9 mouse cellular contexts compared by ENCODE assay signal in the genomic region with DNA sequence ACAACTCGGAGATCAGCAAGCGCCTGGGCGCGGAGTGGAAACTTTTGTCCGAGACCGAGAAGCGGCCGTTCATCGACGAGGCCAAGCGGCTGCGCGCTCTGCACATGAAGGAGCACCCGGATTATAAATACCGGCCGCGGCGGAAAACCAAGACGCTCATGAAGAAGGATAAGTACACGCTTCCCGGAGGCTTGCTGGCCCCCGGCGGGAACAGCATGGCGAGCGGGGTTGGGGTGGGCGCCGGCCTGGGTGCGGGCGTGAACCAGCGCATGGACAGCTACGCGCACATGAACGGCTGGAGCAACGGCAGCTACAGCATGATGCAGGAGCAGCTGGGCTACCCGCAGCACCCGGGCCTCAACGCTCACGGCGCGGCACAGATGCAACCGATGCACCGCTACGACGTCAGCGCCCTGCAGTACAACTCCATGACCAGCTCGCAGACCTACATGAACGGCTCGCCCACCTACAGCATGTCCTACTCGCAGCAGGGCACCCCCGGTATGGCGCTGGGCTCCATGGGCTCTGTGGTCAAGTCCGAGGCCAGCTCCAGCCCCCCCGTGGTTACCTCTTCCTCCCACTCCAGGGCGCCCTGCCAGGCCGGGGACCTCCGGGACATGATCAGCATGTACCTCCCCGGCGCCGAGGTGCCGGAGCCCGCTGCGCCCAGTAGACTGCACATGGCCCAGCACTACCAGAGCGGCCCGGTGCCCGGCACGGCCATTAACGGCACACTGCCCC. TPM values are rescaled to one million over a fixed set of nuclear protein-coding genes. Genes with fewer than 3 reads are reported as not detected.
A peak's percentile ranks its signal among the peaks of the same experiment; 100 is the strongest.
DNase-seq lines count a peak whose midpoint lies in the region; ATAC-seq and TF ChIP-seq lines count a peak whose summit lies in the region.
"Had no signal": no experiment of that assay in that cellular context is flagged by ENCODE, and none has a peak within 500 bp of the region (broad histone marks: within the 10 kb centered on the region; RNA-seq: fewer than 3 reads in every experiment).

No protein-coding gene starts in this region.

- no peak for TF ChIP-seq CTCF in gastrocnemius, adult 2 months (IDR thresholded peaks at IDR 0.05)

- under 1% methylated on average over 67 of the region's 67 CpGs for WGBS in forebrain, embryonic 10.5 days
- under 1% methylated on average over 67 of the region's 67 CpGs for WGBS in neural tube, embryonic 13.5 days

- H3K27ac ChIP-seq in gastrocnemius, adult 2 months: no peak overlapping the region
- peak overlapping the region; percentile 99 for H3K27ac ChIP-seq in forebrain, embryonic 10.5 days
- peak overlapping the region; percentile 94 for H3K27ac ChIP-seq in neural tube, embryonic 13.5 days (replicated peaks)

- peaks cover 28% of the 10 kb centered on the region for H3K36me3 ChIP-seq in forebrain, embryonic 10.5 days (replicated peaks)
- H3K36me3 ChIP-seq in neural tube, embryonic 13.5 days: no peaks in the 10 kb centered on the region

- H3K4me1 ChIP-seq in forebrain, embryonic 10.5 days: peaks cover 45% of the 10 kb centered on the region
- peaks cover 43% of the 10 kb centered on the region for H3K4me1 ChIP-seq in neural tube, embryonic 13.5 days (replicated peaks)

- peak; percentile 13; the same call in 1 of the 2 replicates for ATAC-seq in neural tube, embryonic 13.5 days (ENCODE audit: low read depth)

- H3K9ac ChIP-seq in neural tube, embryonic 13.5 days: peak overlapping the region; percentile 80

- H3K9me3 ChIP-seq in forebrain, embryonic 10.5 days: no peaks in the 10 kb centered on the region
- H3K9me3 ChIP-seq in neural tube, embryonic 13.5 days: no peaks in the 10 kb centered on the region

- H3K4me3 ChIP-seq in gastrocnemius, adult 2 months: peak overlapping the region; percentile 66
- H3K4me3 ChIP-seq in forebrain, embryonic 10.5 days: peak overlapping the region; percentile 79
- peak overlapping the region; percentile 55 for H3K4me3 ChIP-seq in neural tube, embryonic 13.5 days

- intact Hi-C loops in gastrocnemius, adult 2 months (cut with DNase I): no loop called here

- H3K27me3 ChIP-seq in forebrain, embryonic 10.5 days (ENCODE audit: poor library complexity, severe bottlenecking): peaks cover 74% of the 10 kb centered on the region
- H3K27me3 ChIP-seq in neural tube, embryonic 13.5 days: peaks cover 75% of the 10 kb centered on the region

- H3K4me2 ChIP-seq in neural tube, embryonic 13.5 days: peak overlapping the region; percentile 69

- DNase-seq in gastrocnemius, adult 2 months: no peak
- DNase-seq in gastrocnemius, adult 18-20 months (ENCODE audit: low spot score): no peak
- DNase-seq in ES-CJ7 (ENCODE audit: low read depth, low spot score): peak; percentile 56
- peak; percentile 67 for DNase-seq in forebrain, embryonic 10.5 days (ENCODE audit: extremely low spot score, low spot score)
- DNase-seq in kidney, postnatal 4 days: peak; percentile 52 to 67
- no peak for DNase-seq in B cell, adult 2 months
- no peak for DNase-seq in cerebellum, adult 11 months

RNA-seq across cellular contexts. Expression of a gene that starts 0.6 kb away (rescaled TPM):
- total RNA-seq in gastrocnemius, adult 2 months (2021): not detected
- total RNA-seq in gastrocnemius, adult 18-20 months (2021): not detected
- polyA plus RNA-seq in forebrain, embryonic 10.5 days (2016; fragmentation: Nextera tagmentation; extraction: Ambion mirVana): 29.2 and 29.3 TPM in 2 replicates
- 20.9 TPM in 2 replicates for polyA plus RNA-seq in neural tube, embryonic 13.5 days (2015; fragmentation: Nextera tagmentation; extraction: Ambion mirVana)
- total RNA-seq: neutrophil, adult 5-6 weeks had no signal

Comparison
In these comparisons a context has a peak if more than half of its experiments do, and no peak if none do; other contexts are left out.
1. DNase-seq: peak in ES-CJ7 (single experiment), forebrain, embryonic 10.5 days (single experiment) and kidney, postnatal 4 days (2 of 2); none in gastrocnemius, adult 2 months (single experiment), gastrocnemius, adult 18-20 months (single experiment), B cell, adult 2 months (0 of 2) and cerebellum, adult 11 months (single experiment).
2. Peak in every context shown above with its lines, with median percentiles within 50 percentile points of each other: H3K4me3 ChIP-seq.